Mouse (Mus musculus): Measurements from ENCODE around the gene Trhr2. TPM values are rescaled to one million over a fixed set of nuclear protein-coding genes. Genes with fewer than 3 reads are reported as not detected.

Trhr2 gene
- polyA plus RNA-seq, 1 experiment from 2014 or later: not detected

GRCm38 (mm10) chr8:122349357-122350297 is 10.9 kb downstream of the Trhr2 start:
- Histone ChIP-seq H3K9ac (no peak overlapping the region), H3K4me1 (0 out of 2 replicates have a peak, but pooled peaks cover under 1% of the 10 kb centered on the region), H3K4me2 (replicated peaks) (no peak overlapping the region), H3K27ac (no peak overlapping the region), H3K9me3 (no peaks in the 10 kb centered on the region), H3K36me3 (no peaks in the 10 kb centered on the region), H3K27me3 (replicated peaks) (peaks cover 18% of the 10 kb centered on the region; the same call in 1 of the 2 replicates), H3K4me3 (no peak overlapping the region)
- no peak for ATAC-seq (ENCODE audit: low FRiP score, low read depth)
- WGBS: 46% methylated on average over 15 of the region's 15 CpGs

- H3K36me3 ChIP-seq: no peaks in the 10 kb centered on the region
- H3K4me2 ChIP-seq (replicated peaks): no peak overlapping the region
- no peaks in the 10 kb centered on the region for H3K9me3 ChIP-seq
- H3K9ac ChIP-seq: no peak overlapping the region
- peaks cover 31% of the 10 kb centered on the region for H3K27me3 ChIP-seq (replicated peaks)
- peaks cover 16% of the 10 kb centered on the region for H3K4me1 ChIP-seq
- 80% methylated on average over 5 of the region's 5 CpGs for WGBS
- ATAC-seq (ENCODE audit: low FRiP score, low read depth): no peak
- H3K27ac ChIP-seq: no peak overlapping the region
- no peak overlapping the region for H3K4me3 ChIP-seq
Measured at GRCm38 (mm10) chr8:122347811-122348552, 12.6 kb downstream of the Trhr2 start.

- 62% methylated on average over 12 of the region's 12 CpGs for WGBS
- Histone ChIP-seq H3K27ac (no peak overlapping the region), H3K4me1 (peaks cover 19% of the 10 kb centered on the region), H3K4me2 (replicated peaks) (no peak overlapping the region), H3K9ac (0 out of 2 replicates have a peak overlapping the region, but pooled peaks have one; percentile 22), H3K9me3 (no peaks in the 10 kb centered on the region), H3K4me3 (no peak overlapping the region), H3K36me3 (no peaks in the 10 kb centered on the region), H3K27me3 (replicated peaks) (peaks cover 39% of the 10 kb centered on the region)
- ATAC-seq (ENCODE audit: low FRiP score, low read depth): no peak
Measured at GRCm38 (mm10) chr8:122345181-122346095, 15.1 kb downstream of the Trhr2 start.

- 3% methylated on average over 2 of the region's 5 CpGs for WGBS
- Histone ChIP-seq H3K4me3 (no peak overlapping the region), H3K27me3 (replicated peaks) (peaks cover 39% of the 10 kb centered on the region), H3K27ac (no peak overlapping the region), H3K4me1 (peaks cover 19% of the 10 kb centered on the region), H3K4me2 (replicated peaks) (peak overlapping the region; percentile 52), H3K9me3 (no peaks in the 10 kb centered on the region), H3K9ac (no peak overlapping the region; the same call in 1 of the 2 replicates), H3K36me3 (no peaks in the 10 kb centered on the region)
- ATAC-seq (ENCODE audit: low FRiP score, low read depth): 0 out of 2 replicates have a peak, but pooled peaks have one; percentile 29
Measured at GRCm38 (mm10) chr8:122344219-122344618, 16.3 kb downstream of the Trhr2 start.

GRCm38 (mm10) chr8:122343758-122344157 is 16.8 kb downstream of the Trhr2 start:
- ATAC-seq (ENCODE audit: low FRiP score, low read depth): no peak
- Histone ChIP-seq H3K4me2 (replicated peaks) (peak overlapping the region; percentile 52), H3K9me3 (no peaks in the 10 kb centered on the region), H3K4me1 (peaks cover 19% of the 10 kb centered on the region), H3K27me3 (replicated peaks) (peaks cover 42% of the 10 kb centered on the region), H3K27ac (no peak overlapping the region), H3K4me3 (no peak overlapping the region), H3K36me3 (no peaks in the 10 kb centered on the region), H3K9ac (no peak overlapping the region; the same call in 1 of the 2 replicates)
- 1% methylated on average over 13 of the region's 14 CpGs for WGBS

GRCm38 (mm10) chr8:122343341-122343740 is 17.2 kb downstream of the Trhr2 start:
- Histone ChIP-seq H3K36me3 (no peaks in the 10 kb centered on the region), H3K27ac (no peak overlapping the region), H3K4me2 (replicated peaks) (peak overlapping the region; percentile 52), H3K4me3 (no peak overlapping the region), H3K4me1 (peaks cover 19% of the 10 kb centered on the region), H3K9ac (no peak overlapping the region; the same call in 1 of the 2 replicates), H3K9me3 (no peaks in the 10 kb centered on the region), H3K27me3 (replicated peaks) (peaks cover 46% of the 10 kb centered on the region)
- WGBS: 6% methylated on average over 11 of the region's 11 CpGs
- ATAC-seq (ENCODE audit: low FRiP score, low read depth): no peak

GRCm38 (mm10) chr8:122342806-122343209 is 17.7 kb downstream of the Trhr2 start:
- peaks cover 19% of the 10 kb centered on the region for H3K4me1 ChIP-seq
- no peaks in the 10 kb centered on the region for H3K9me3 ChIP-seq
- 7% methylated on average over 9 of the region's 9 CpGs for WGBS
- no peak overlapping the region for H3K4me3 ChIP-seq
- peak overlapping the region; percentile 52 for H3K4me2 ChIP-seq (replicated peaks)
- no peak overlapping the region for H3K27ac ChIP-seq
- no peaks in the 10 kb centered on the region for H3K36me3 ChIP-seq
- ATAC-seq (ENCODE audit: low FRiP score, low read depth): 0 out of 2 replicates have a peak, but pooled peaks have one; percentile 13
- H3K9ac ChIP-seq: no peak overlapping the region
- H3K27me3 ChIP-seq (replicated peaks): peaks cover 52% of the 10 kb centered on the region

GRCm38 (mm10) chr8:122342362-122342761 is 18.2 kb downstream of the Trhr2 start:
- Histone ChIP-seq H3K9me3 (no peaks in the 10 kb centered on the region), H3K4me3 (no peak overlapping the region), H3K36me3 (no peaks in the 10 kb centered on the region), H3K9ac (no peak overlapping the region), H3K27ac (no peak overlapping the region), H3K27me3 (replicated peaks) (peaks cover 52% of the 10 kb centered on the region), H3K4me2 (replicated peaks) (no peak overlapping the region), H3K4me1 (peaks cover 19% of the 10 kb centered on the region)
- WGBS: 61% methylated on average over 5 of the region's 5 CpGs
- no peak for ATAC-seq (ENCODE audit: low FRiP score, low read depth)

GRCm38 (mm10) chr8:122341790-122342189 is 18.8 kb downstream of the Trhr2 start:
- Histone ChIP-seq H3K27me3 (replicated peaks) (peaks cover 58% of the 10 kb centered on the region), H3K9me3 (no peaks in the 10 kb centered on the region), H3K4me2 (replicated peaks) (no peak overlapping the region), H3K36me3 (no peaks in the 10 kb centered on the region), H3K9ac (no peak overlapping the region), H3K27ac (no peak overlapping the region), H3K4me1 (peaks cover 22% of the 10 kb centered on the region), H3K4me3 (no peak overlapping the region)
- no peak for ATAC-seq (ENCODE audit: low FRiP score, low read depth)
- WGBS: 86% methylated on average over 6 of the region's 6 CpGs

- no peak overlapping the region for H3K4me2 ChIP-seq (replicated peaks)
- no peak for ATAC-seq (ENCODE audit: low FRiP score, low read depth)
- H3K36me3 ChIP-seq: no peaks in the 10 kb centered on the region
- no peaks in the 10 kb centered on the region for H3K9me3 ChIP-seq
- no peak overlapping the region for H3K4me3 ChIP-seq
- peaks cover 30% of the 10 kb centered on the region for H3K4me1 ChIP-seq
- peaks cover 68% of the 10 kb centered on the region for H3K27me3 ChIP-seq (replicated peaks)
- no peak overlapping the region for H3K27ac ChIP-seq
- H3K9ac ChIP-seq: no peak overlapping the region
- WGBS: 81% methylated on average over 3 of the region's 3 CpGs
Measured at GRCm38 (mm10) chr8:122340761-122341160, 19.8 kb downstream of the Trhr2 start.

- no peaks in the 10 kb centered on the region for H3K9me3 ChIP-seq
- no peak overlapping the region for H3K4me2 ChIP-seq (replicated peaks)
- 55% methylated on average over 6 of the region's 6 CpGs for WGBS
- no peak overlapping the region for H3K9ac ChIP-seq
- H3K27me3 ChIP-seq (replicated peaks): peaks cover 73% of the 10 kb centered on the region
- peaks cover 28% of the 10 kb centered on the region for H3K4me1 ChIP-seq
- no peaks in the 10 kb centered on the region for H3K36me3 ChIP-seq
- no peak overlapping the region for H3K27ac ChIP-seq
- H3K4me3 ChIP-seq: no peak overlapping the region
- ATAC-seq (ENCODE audit: low FRiP score, low read depth): no peak
Measured at GRCm38 (mm10) chr8:122338852-122339251, 21.7 kb downstream of the Trhr2 start.

Measured in neural tube, embryonic 12.5 days (tissue).